Mouse (Mus musculus): Measurements from ENCODE around the gene Cit.

Gene Cit

DNA sequence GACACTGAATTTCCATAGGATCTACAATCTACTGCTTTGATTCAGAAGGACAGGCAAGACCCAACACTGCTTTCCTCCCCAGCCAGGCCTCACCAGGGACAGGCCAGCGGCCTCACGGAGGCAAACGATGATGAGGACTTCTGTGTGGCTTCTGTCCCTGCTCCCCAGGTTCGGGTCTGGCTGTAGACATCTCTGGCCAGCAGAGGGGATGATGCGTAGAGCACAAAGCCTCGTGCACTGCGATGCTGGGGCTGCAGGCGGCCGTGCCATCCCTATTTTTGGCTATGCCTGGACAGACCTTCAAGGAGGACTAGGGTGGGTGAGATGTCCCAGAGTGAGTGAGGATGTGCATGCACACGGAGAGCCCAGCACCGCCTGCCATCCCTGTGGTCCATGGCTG lies 169.2 kb downstream of the Cit start:
- no peak for DNase-seq

DNA sequence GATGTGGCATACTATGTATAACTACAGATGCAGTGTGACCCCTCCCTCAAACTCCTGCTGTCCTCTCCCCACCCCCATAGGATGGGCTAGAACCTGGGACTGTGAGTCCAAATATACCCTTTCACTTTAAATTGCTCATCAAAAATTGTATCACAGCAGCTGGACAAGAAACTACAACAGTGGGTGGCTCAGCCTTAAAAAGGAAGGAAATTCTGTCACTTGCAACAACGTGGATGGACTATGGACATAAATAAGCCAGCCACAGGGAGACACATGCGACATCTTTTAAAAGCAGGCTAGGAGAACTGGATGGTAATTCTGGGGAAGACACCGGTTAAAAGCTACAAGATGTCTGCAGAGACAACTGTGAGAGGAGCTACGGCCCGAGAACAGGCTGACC lies 171.5 kb downstream of the Cit start:
- DNase-seq = no peak

DNA sequence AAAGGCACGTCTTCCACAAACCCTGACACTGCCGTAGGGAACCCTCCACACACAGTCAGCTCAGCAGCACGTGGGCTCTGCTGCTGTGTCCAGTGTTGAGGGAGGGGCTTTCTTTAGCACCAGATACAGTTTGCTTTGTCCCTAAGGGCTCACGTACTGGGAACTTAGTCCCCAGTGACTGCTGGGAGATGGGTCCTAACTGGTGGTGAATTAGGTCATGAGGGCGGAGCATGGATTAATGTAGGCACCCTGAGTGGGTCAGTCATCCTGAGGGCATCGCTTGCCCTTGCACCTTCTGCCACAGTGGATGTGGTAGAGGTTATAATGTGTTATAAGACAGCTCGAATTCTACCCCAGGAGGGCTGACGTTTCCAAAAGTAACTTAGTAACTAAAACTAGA lies 172.3 kb downstream of the Cit start:
- no peak for DNase-seq

DNA sequence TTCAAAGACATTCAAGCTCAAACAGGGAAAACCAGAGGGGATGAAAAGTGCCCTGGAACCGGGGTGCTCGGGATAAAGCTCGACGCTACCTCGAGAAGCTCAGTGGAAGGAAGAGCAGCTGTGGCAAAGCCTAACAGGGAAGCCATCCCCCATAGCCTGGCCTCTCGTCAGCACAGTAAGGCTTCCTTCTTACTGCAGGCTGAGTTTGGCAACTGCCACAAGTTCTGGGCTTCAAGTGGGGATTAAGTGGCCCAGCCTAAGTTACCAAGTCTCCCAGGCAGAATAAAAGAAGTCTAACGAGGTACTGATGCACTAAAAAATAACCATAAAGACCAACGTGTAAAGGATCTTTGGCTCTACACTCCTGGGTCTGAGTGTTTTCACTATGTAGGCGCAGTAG lies 173.1 kb downstream of the Cit start:
- no peak for DNase-seq

DNA sequence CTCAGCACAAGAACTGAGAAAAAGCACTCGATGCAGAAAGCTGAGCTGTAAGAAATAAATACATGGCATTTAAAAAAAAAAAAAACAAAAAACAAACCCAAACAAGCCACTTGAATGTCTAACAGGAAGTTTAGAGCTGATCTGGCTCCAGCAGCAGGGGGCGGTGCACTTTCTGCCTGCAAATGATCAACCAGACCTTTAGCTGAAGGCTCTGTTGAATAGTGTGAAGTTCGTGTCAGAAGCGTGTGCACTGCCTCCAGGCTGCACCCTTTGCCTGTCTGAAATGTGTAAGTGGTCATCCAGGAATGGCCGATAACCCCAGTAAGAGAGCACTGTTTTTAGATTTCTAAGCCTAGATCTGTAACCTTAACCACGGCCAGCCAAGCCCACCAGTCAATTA lies 173.7 kb downstream of the Cit start:
- no peak for DNase-seq

DNA sequence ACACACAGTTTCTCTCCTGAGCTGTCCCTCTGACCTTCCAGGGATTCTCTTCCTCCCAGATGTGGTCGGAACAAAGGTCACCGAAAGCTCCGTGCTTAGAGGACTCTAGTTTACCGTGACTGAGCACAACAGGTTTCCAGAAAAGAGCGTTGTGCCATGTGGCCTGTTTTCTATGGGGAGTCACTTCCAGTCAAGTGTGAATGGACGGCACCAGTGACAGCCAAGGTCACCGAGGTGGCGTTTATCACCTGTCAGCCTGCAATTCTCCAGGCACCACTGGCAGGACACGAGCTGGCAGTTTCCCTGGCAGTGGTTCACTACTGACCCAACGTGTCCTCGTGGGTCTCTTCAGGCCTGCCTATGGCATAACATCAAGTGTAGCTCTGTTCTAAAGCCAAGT lies 174.3 kb downstream of the Cit start:
- DNase-seq = no peak

DNA sequence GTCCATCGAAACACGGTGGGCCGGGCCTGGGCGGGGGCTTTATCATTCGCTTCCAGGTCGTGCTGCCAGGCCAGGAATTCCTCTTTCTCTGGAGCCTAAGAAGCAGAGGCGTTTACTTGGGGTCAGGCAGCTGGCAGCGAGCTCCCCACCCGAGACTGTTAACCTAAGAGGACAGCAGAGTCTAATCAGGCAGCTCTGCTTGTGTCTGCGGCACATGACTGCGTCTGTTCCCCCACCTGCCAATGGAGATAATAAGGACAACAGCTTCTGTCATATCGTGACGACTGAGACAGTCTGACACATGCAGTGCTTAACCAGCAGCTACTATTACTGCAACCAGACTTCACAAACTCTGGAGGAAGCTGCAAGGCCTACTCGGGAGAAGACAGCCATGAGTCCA lies 176.5 kb downstream of the Cit start:
- no peak for DNase-seq

DNA sequence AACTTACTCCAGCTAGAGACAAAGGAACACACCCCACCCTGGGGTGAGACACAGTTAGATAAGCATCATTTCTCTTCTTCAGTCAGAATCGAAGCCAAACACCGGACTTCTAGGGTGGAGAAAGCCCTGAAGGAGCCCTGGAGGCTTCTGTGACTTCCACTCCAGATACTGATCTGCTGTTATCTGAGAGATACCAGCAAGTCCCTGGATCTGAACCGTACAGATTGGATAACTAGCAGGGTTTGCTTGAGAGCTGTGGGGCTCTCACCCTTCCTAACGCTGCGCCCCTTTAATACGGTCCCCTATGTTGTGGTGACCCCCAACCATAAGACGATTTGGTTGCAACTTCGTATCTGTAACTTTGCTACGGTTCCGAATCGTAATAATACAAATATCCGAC lies 177.1 kb downstream of the Cit start:
- DNase-seq = no peak

DNA sequence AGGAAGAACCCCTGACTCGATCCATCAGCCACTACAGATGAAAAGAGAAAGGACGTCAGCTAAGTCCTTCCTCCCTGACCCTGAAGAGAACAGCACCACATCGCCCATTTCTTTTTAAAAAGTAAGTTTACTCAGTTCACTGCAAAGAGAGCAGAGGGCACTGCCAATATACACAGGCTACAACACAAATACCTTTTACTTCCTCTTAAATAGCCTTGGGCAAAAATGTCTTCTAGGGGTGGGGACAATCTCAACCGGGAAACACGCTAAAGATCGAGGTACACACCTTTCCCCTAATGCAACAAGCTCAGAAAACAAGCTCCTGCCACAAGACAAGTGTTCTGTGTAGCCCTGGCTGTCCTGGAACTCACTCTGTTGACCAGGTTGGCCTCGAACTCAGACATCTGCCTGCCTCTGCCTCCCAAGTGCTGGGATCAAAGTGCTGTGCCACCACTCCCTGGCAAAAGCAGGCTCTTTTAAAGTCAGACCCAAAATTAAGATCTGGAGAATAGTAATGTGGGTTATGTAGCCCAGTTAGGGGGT lies 177.7 kb downstream of the Cit start:
- no peak for DNase-seq

DNA sequence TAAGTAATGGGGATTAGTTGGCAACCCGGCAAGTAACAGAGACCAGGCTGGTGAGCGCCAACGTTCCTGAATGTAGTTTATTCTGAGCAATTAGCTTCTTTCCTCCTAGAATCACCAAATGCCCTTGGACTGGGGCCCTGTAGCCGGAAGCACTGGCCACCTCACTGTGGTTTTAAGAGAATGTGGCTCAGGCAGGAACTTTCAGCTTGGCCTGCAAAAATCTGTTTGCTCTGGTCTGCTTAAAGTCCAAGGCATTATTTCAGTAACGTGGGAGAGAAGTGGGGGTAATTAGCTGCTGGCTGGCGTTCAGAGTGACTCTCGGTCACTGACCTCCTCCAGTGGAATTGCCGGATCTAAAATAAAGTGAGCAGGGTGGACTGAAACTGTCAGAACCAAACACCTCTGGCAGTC lies 178.2 kb downstream of the Cit start:
- DNase-seq = no peak

DNA sequence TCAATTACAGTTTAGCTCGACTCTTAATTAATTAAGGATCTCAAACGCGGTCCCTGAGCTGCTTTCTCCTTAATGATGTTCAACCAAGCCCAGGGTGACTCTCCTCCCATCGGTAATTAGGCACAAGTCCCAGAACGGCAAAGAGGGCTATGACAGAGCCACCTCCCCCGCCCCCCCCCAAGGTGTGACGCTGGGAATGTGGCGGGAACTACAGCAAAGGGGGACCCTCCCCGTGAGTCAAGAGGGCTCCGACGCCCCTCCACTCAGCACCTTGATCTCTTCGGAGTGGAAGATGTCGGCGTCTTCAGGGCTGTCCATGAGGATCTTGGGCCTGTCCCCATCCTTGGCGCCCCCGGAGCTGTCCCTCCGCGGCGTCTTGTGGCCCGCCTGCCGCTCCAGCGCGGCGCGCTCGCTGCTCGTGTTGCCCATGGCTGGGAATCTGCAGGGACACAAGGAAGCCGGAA lies 178.8 kb downstream of the Cit start:
- no peak for DNase-seq

DNA sequence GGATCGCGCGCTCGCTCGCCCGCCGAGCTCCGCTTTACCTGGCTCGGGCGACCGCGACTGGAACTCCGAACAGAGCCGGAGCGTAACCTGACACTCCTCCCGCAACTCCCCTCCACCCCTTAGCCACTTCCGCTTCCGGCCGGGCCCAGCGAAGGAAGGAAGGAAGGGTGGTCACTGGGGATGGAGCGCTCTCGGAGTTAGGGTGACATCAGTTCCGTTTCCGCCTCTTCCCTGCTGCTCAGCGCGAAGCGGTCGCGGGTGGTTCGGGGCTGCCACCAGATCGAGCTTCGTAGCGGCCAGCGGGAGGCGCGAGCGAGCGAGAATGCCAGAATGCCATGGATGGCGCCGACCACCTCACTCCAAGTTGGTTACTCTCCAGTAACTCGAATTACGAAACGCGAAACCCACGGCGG lies 179.3 kb downstream of the Cit start, which contains the start of gene Prkab1:
Prkab1 (minus strand) TSS at position 182 of the 413 bp plus-strand sequence.
- DNase-seq = peak; percentile 91

DNA sequence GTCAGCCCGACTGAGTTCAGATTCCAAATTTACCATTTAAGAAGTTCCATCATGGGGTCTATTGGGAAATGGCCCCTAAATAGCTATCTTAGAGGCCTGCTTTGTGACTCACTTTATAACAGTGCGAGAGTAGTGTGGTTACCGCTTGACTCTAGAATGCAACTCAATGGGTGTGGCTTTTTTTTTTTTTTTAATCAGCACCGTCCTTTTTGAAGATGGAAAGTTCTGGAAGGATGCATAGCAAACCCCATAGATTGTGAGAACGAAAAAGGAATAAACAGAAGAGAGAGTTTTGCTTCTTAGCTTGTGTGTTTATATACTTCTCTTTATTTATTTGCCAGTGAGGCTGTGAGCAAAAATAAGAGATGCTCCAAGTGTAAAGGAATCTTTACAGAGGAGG lies 181.0 kb downstream of the Cit start:
- DNase-seq = no peak

DNA sequence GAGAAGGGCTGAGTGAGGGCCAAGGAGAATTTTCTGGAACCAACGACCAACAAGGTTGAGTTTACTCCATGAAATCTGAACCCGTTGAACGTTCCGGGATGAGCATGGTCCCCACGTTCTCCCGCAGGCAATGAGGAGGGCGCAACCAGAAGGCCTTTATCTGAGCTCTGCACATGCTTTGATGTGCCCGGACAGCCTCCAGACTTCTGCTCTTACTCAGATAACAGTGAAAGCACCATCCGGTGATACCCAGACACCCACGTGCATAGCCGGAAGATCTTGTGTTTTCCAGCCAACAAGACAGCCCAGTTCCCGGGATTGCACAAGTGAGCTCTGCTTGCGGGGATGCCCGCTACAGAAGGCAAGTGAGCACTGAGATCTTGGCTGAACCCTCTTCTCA lies 181.5 kb downstream of the Cit start:
- no peak for DNase-seq

DNA sequence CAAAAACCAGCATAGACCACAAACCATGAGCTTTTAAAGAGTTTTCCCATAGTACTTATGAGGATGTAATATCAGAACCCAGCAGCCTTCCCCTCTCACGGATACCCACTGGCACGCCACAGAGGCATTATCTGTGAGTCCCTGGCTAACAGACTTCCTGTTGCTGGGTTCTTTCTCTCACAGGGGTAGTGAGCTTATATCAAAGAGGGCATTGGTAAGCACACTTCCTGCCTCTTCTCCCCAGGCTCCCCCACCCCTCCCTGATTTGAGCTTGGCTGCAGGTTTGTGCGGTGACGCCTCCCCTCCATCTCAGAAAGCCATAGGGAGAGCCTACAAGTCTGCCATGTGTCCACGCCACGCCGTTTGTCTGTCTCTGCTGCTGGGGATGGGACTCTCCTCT lies 184.0 kb downstream of the Cit start:
- DNase-seq = no peak

DNA sequence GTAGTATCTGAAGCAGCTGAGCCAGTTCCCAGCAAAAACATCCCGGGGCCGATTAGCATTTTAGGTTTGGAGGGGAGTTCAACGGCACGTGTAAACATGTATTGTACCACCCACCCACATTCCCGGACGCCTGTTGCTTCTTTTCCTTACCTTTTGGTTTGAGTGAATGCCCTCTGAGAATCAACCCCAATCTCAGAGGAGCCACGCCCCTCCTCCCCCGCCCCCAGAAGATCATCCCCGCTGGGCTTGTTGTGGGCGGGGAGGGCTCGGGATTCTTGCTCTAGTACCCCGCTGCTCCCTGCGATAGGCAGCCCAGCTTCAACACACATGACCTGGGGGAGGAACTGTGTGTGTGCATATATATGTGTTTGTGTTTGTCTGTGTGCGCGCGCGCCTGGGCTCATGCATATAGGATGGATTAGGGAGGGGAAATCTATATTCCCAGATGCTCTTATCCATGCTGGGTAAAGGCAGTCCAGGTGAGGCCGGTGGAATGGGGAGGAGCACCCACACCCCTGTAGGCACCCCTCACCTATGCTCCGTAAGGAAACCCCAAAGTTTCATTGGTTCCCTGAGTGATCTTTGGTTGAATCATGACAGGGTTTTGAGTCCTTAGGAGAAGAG lies 185.6 kb downstream of the Cit start:
- no peak for DNase-seq

DNA sequence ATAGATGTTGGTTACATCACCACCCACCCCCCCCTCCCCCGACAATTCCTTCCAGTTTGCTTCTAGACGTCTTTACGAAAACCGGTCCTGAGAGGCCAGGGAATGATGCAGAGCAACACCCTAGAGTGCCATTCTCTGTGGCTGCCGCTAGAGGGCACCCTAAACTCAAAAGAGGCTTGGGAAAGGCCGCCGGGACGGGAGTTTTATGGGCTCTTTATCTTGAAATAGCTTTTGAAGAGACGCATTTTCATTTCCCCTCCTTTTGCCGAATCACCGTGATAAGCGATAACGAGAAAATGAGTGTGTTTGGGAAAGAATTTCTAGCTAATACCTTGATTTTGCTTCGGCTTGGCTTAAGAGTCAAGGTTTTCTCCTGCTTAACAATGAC lies 186.1 kb downstream of the Cit start:
- DNase-seq = no peak

DNA sequence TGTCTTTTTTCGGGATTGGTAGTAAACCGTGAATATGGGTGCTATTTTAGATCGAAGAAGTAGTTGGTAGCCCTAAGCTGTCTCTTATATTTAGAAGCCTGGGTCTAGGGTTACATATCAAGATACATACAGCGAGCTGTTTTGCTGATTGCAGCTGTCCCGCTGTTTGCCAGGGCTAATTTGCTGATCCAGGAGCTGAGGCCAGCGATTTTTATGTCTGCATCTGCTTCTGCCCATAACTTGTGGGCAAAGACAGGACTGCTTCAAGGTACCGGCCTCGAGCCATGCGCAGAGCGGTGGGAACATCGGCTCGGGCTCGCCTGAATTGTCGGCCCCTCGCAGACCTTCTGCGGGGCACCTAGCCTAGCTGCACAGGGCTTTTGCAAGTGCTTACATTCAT lies 191.4 kb downstream of the Cit start:
- DNase-seq = no peak

DNA sequence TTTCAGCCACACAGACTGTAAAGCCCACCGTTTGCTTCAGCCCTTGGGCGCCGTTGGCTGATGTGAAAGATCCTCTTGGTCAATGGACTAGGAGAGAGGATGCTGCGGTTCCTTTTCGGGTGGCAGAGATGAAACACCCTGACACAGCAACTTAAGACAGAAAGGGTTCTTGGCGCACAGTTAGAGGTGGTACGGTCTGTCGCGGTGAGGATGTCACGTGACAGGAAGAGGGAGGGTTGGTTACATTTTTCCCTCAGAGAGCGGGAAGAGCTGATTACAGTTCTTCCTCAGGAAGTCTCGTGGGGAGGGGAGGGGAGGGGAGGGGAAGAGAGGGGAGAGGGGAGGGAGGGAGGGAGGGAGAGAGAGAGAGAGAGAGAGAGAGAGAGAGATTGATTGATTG lies 192.7 kb downstream of the Cit start:
- no peak for DNase-seq

DNA sequence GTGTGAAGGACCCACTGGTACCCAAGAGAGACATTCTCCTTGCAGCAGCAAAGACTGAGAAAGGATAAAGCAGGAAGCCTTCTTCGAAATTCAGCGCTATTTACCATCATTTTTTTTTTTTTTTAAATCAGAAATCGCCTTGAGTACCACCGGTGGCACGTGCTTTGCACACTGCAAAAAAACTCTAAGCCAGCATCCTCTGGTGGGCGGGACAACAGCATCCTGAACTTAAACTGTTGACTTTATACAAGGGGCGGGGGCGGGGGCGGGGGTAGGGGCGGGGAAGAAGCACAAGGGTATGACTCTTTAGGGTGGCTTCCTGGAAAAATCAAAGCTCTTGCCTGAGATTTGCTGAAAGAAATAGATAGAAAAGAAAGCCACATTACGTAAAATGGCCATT lies 194.6 kb downstream of the Cit start:
- DNase-seq = no peak

DNA sequence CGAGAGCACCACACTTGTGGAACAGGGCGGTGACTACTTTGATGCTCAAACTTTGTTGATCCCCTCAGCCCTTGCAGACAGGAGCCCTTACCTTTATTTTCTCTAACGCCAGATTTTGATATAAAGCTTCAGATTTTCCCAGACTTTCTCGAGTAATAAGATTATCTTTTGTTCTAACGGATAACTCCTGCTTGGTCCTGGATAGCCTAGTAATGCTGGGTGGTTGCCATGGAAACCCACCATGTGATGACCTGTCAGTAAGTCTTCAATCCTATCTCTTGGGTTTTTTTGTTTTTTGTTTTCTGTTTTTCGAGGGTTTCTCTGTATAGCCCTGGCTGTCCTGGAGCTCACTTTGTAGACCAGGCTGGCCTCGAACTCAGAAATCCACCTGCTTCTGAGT lies 197.2 kb downstream of the Cit start:
- DNase-seq = no peak

DNA sequence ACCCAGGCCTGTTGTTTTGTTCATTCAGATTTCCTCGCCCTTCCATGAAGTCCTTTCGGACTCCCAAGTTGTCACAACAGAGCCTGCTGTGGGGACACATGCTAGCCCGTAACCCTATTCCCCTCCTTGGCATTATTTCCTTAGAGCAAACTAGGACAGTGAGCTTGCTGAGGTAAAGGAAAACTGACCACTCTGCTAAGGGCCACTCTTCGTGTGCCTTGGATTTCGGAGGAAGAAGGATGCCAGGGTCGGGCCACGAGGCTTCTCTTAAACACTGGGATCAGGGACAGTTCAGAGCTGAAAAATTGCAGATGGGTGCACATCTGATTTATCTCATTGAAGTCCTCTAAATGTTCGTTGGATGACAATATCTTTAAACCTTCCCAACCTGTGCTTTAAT lies 200.5 kb downstream of the Cit start:
- DNase-seq = no peak

DNA sequence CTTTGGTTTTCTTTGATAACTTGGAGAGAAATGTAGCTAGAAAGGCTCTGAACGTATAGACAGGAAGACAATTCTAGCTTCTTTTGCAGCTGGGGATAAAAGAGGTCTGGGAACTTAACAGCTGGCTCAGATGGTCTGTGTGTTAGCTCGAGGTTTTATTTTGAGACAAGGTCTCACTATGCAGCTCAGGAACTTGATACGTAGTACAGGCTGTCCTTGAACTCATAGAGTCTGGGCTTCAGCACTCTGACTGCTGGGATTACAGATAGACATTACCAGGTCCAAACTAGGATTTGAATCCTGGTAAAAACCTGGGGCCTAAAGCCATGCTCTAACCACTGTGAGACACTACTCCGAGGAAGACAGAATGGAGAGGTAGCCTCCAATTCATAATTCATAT lies 201.2 kb downstream of the Cit start:
- DNase-seq = no peak

DNA sequence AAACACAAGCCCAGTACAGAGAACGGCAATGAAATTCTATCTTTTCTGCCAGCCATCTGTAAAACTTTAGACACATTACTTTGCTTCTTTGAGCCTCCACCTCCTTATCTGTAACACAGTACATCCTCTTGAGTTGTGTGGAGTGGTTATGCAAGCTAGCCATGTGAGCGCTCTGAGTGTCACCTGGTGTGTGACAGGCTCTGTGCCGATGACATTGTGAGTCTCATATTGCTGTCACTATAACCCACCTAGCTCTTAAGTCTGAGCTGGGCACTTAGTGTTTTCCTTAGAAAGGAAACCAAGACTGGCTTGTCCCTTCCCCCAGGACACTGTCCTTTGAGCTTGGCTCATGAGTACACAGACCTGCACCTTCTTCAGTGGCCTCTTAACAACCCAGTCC lies 203.2 kb downstream of the Cit start:
- DNase-seq = no peak

DNA sequence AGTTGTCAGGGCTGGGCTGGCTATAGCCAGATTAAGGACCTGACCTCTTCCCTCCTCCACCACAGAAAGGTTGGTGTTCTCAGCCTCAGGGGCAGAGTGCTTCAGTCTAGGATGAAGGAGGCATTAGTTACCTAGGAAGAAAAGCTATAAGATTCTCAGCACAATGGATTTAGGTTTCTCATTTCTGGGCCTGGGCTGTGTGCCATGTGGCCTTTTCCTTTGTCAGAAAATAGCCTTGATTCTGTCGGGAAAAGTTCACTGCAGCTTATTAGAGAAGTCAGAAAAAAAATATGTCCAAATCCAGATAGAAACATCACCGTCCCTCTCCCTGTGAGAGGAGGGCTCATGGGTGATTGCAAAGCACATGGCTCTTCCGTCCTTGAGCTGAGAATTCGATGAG lies 204.7 kb downstream of the Cit start:
- no peak for DNase-seq
